In the genomic region with DNA sequence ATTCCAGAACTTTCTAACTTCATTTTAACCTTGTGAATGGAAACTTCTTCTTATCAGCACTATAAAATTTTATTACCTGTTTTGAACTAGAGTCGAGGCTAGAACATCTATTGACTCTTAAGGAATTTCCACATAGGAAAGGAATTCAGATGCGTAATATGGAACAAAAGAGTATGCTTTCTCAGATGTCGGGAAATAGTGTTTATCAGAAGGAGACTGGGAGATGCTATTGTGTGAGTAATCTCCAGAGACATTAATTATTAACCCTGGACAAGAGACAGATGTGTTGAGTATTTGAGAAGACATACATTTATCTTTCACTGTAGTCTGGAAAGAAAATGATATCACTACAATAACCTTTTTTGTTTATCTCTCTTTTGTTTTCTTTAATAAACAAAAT, we compare ENCODE assay signal across 29 mouse cellular contexts.
"Had no signal": no experiment of that assay in that cellular context is flagged by ENCODE, and none has a peak within 500 bp of the region (broad histone marks: within the 10 kb centered on the region; RNA-seq: fewer than 3 reads in every experiment).

No protein-coding gene starts in this region.

- H3K4me1 ChIP-seq: embryonic facial prominence, embryonic 10.5 days; embryonic facial prominence, embryonic 12.5 days; embryonic facial prominence, embryonic 13.5 days; embryonic facial prominence, embryonic 15.5 days; forebrain, embryonic 10.5 days; forebrain, embryonic 12.5 days; forebrain, embryonic 13.5 days; forebrain, embryonic 15.5 days had no signal

- H3K9me3 ChIP-seq: embryonic facial prominence, embryonic 10.5 days; embryonic facial prominence, embryonic 12.5 days; embryonic facial prominence, embryonic 13.5 days; embryonic facial prominence, embryonic 15.5 days; forebrain, embryonic 10.5 days; forebrain, embryonic 12.5 days; forebrain, embryonic 13.5 days; forebrain, embryonic 15.5 days had no signal

- H3K27me3 ChIP-seq: embryonic facial prominence, embryonic 12.5 days; embryonic facial prominence, embryonic 13.5 days; embryonic facial prominence, embryonic 15.5 days; forebrain, embryonic 12.5 days; forebrain, embryonic 13.5 days; forebrain, embryonic 15.5 days had no signal

- DNase-seq: cerebellum, adult 2 months; cerebellum, adult 8-10 months; cerebellum, adult 9-10 months; cerebellum, adult 9-11 months; cerebellum, postnatal 10 days; cerebellum, postnatal 14 days; cerebellum, postnatal 25 days; cerebellum, postnatal 36 days; embryo, embryonic 11 days; forebrain, postnatal 0 days; gastrocnemius, adult 2 months; gastrocnemius, postnatal 10 days; gastrocnemius, postnatal 14 days; gastrocnemius, postnatal 25 days; gastrocnemius, postnatal 36 days; heart, adult 11 months; heart, adult 18-20 months; heart, adult 2 months had no signal

- ATAC-seq: forebrain, embryonic 13.5 days; forebrain, embryonic 14.5 days; forebrain, embryonic 15.5 days; forebrain, embryonic 16.5 days; forebrain, postnatal 0 days had no signal

- H3K9ac ChIP-seq: embryonic facial prominence, embryonic 12.5 days; embryonic facial prominence, embryonic 13.5 days; embryonic facial prominence, embryonic 15.5 days; forebrain, embryonic 12.5 days; forebrain, embryonic 13.5 days; forebrain, embryonic 15.5 days; forebrain, postnatal 0 days had no signal

- H3K4me3 ChIP-seq: embryonic facial prominence, embryonic 10.5 days; embryonic facial prominence, embryonic 12.5 days; embryonic facial prominence, embryonic 13.5 days; embryonic facial prominence, embryonic 15.5 days; erythroblast, embryonic 14.5 days; forebrain, embryonic 10.5 days; forebrain, embryonic 12.5 days; forebrain, embryonic 13.5 days; forebrain, embryonic 15.5 days; gastrocnemius, adult 2 months; heart, adult 2 months had no signal

- H3K36me3 ChIP-seq: embryonic facial prominence, embryonic 10.5 days; embryonic facial prominence, embryonic 12.5 days; embryonic facial prominence, embryonic 13.5 days; embryonic facial prominence, embryonic 15.5 days; forebrain, embryonic 10.5 days; forebrain, embryonic 12.5 days; forebrain, embryonic 15.5 days had no signal

- H3K27ac ChIP-seq: embryonic facial prominence, embryonic 10.5 days; embryonic facial prominence, embryonic 12.5 days; embryonic facial prominence, embryonic 13.5 days; embryonic facial prominence, embryonic 15.5 days; forebrain, embryonic 10.5 days; forebrain, embryonic 12.5 days; forebrain, embryonic 13.5 days; forebrain, embryonic 15.5 days; gastrocnemius, adult 2 months; heart, adult 2 months had no signal

- H3K4me2 ChIP-seq: embryonic facial prominence, embryonic 12.5 days; embryonic facial prominence, embryonic 13.5 days; embryonic facial prominence, embryonic 15.5 days; forebrain, embryonic 12.5 days; forebrain, embryonic 13.5 days; forebrain, embryonic 15.5 days had no signal
